Mouse (Mus musculus): ENCODE measurements at regions not wholly inside any gene's neighbourhood (a gene's known extent, or its start where the extent isn't known, plus 50 kb on each side); places are given as distances from the start of the nearest gene placed in this dataset.

DNA sequence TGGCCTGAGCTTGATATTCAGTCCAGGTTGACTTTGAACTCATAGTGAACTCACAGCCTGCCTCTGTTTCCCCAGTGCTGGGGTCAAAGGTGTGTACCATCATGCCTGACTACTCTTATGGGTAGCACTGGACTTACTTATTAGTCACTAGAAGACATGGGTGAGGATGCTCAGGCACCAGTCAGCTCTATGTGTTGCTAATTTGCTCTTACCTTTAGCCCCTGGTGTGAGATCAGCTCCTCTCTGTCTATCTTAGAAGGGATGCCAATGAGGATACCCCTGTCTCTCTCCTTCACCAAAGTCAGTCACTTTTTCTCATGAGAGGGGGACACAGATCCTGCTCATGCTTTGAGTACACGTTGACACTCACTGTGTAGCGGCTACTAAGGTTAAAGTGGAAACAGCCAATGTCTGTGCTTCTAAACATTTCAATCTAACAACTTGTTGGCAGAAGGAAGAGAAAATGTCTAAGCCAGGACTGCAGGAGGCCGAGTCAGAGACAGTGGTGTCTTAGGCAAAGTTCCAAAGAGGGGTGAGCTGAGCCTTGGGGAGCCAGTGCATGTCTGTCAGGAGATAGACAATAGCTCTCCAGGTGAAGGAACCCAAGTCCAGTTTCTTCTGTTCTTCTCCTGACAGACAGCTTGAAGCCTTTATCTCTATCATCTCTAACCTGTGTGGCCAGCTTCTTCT lies 78.2 kb upstream of the Mkln1 start:
- DNase-seq (ENCODE audit: low read depth) = no peak

DNA sequence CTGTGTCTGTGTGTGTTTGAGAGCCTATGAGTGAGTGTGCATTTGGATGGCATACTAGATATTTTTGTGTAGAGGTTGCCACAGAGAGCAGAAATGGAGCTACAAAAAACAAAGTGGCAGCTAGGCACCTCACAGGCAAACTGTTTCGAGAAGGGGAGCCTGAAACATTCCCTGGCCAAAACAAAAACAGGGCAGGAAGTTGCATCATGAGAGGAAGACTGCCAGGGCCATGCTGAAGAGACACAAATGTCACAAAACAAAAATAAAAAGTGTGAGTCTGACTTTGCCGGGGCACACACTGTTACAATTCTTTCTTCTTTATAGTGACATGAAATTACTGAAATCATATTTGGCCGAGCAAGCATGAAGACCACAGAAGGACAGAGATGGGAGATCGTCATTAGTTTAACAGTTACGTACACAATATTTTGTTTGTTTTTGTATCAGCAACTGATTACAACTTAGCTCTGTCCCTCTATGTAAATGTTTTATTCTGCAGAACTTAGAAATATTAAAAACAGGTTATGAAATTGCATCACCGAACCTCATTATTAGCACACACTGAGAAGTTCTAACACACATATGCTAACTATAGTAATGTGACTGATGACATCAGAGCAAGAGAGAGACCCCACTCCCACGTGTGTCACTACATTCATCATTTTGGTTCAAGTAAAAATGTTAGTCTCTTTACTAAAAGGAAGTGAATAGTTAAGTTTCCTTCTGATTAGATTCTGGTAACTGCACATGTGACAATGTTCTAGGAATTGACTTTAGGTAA lies 77.3 kb upstream of the Mkln1 start:
- DNase-seq (ENCODE audit: low read depth) = no peak

DNA sequence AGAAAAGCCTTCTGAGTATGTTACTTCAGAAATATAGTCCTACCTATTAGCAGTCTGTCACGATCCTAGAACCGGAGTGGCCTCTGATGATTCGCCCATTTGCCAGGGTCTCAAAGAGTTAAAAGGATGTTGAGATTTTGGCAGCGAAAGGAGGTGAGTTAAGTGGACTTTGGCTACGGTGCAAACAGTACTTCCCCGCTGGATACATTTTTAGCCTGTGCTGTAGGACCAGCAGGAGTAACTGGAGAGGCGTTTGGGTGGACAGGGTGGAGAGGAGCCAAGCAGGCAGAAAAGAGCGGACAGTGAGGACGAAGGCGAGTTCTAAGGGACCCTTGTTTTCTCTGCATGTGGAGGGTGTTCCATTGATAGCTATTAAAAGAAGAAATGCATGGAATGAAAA lies 76.6 kb upstream of the Mkln1 start:
- DNase-seq (ENCODE audit: low read depth) = no peak

DNA sequence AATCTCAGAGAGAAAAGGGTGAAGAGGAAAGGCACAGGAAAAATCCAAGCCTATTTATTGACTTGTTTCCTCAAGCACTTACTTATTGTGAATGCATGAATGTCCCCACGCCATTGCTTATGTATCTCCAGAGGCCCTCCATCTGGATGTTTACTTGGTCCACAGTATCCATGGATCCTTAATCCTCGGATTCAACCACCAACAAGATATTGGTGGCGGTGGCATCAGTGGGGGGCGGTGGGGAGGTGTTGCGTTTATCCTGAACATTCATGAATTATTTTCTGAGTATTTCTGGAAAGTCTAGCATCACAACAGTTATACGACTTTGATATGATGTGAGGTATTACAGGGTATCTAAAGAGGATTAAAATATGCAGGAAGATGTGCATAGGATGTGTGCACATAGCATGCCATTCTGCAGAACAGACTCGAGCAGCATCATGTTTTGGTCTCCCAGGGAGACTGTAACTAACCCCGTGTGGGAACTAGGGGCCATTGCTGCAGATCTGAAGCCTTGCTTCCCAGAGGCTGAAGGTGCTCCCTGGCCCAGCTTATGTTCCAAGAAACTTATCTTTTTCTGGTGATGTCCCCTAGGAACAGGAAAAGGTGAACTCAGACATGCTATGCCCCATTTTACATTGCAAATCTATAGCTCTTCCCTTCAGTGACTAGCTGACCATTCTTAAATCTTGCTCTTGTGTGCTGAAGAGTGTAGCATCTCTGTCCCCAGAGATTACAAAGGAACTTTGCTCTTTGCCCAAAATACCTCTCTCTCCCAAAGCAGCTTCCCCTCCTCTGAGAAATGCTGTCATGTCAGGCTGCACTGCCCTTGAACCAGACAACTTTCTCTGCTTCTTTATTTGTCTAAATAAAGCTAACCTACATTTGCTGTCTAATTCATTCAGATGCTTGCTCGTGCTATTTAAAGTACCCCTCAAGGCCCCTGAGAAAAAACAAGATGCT lies 75.0 kb upstream of the Mkln1 start:
- DNase-seq (ENCODE audit: low read depth) = no peak

DNA sequence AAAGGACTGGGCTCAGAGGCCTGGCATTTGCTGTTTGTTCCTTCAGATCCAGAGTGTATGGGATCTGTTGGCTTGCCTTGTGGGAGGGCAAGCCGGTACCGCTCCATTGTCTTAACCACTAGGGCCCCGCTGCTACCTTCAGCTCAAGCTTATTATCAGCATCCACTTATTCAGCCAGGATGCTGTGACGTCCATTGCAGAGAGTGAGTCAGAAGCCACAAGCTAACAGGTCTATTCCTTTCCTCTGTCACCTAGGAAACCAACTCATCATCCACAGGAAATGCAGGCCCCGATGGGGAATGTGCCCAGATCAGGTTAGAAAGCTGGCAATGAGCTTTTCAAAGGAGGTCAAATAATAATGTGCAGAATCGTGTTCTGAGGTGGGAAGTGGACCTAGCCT lies 73.8 kb upstream of the Mkln1 start:
- peak; percentile 80 for DNase-seq (ENCODE audit: low read depth)

DNA sequence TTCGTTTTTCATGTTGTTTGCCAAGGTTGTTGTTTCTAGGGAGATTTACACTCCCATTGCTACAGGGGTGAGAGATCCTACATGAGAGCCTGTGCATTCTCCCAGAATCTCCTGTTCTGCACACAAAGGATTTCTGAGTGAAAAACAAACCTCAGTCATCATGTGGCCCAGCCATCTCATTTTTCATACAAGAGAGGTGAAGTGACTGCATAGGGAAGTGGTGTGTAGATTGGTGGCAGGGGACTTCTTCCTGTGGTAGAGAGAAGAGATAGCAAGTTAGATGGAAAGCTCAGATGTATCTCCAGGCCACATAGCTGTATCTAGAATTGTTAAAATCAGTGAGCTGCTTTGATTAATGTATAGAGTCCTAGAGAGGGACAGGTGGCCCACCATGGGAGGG lies 72.9 kb upstream of the Mkln1 start:
- peak; percentile 20 for DNase-seq (ENCODE audit: low read depth)

DNA sequence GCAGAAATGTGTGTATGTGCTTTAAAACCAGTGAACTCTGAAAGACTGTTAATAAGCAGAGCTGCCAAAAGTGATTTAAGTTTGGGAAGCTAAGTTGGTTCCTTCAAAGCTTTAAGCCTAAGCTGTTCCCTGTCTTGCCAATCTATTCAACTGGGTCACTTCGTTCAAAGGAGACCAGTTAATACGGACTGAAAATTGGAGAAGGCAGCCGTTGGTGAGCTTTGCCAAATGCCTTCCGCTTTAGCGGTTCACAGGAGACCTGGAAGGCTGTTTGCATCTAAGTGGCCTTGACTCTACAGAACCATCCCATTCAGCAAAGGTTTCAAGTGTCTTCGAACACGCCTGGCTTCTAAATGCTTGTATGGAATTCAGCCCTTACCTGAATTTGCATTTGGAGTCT lies 68.2 kb upstream of the Mkln1 start:
- DNase-seq (ENCODE audit: low read depth) = no peak

DNA sequence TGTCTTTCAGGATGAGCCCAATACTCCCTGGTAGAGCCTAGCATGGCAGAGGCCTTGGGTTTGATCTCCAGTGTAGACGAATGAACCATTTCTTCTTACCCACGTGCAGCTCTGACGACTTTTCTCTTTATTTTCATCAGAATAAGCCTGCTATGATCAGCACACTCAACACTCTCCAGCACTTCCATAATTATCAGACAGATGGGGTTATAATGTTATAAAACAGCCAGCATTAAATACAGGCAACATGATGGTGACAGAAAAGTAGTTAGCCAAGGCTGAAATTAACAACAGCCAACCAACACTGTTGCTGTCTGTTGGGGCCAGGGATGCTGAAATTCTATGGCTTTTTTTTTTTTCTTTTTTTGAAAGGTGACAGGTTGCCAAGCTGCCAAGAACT lies 67.7 kb upstream of the Mkln1 start:
- DNase-seq (ENCODE audit: low read depth) = no peak

DNA sequence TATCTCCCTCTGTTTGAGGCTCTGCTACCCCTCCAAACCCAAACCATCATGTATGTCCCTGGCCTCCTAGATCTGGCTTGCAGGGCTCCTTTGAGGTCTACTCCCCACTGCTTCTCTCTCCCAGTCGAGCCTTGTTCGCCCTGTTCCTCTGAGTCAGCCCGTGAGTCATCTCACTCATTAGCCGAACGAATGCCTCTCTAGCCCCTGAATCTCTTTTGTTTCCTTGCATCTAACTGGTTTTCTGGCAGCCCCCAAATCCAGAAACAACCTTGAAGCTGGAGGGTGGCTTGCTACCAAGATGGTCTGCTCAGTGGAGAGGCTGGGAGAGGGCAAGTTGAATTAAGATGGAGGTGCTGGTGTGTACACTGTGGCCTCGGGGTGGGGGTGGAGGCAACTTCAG lies 66.3 kb upstream of the Mkln1 start:
- DNase-seq (ENCODE audit: low read depth) = peak; percentile 77

DNA sequence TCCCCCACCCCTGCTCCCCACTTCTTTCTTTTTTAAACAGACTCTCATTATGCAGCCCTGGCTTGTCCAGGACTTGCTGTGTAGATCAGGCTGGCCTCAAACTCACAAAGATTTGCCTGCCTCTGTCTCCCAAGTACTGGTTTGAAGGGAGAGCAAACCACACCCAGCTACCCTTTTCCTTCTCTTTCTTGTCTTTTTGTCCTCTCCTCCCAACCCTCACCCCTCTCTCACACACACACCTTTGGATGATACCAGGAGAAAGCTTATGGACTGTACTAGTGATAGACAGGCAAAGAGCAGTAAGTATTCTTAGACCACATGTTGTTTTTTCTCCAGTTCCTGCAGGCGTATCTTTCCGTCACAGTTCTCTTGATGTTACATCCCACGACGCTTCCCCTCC lies 65.8 kb upstream of the Mkln1 start:
- DNase-seq (ENCODE audit: low read depth) = no peak

DNA sequence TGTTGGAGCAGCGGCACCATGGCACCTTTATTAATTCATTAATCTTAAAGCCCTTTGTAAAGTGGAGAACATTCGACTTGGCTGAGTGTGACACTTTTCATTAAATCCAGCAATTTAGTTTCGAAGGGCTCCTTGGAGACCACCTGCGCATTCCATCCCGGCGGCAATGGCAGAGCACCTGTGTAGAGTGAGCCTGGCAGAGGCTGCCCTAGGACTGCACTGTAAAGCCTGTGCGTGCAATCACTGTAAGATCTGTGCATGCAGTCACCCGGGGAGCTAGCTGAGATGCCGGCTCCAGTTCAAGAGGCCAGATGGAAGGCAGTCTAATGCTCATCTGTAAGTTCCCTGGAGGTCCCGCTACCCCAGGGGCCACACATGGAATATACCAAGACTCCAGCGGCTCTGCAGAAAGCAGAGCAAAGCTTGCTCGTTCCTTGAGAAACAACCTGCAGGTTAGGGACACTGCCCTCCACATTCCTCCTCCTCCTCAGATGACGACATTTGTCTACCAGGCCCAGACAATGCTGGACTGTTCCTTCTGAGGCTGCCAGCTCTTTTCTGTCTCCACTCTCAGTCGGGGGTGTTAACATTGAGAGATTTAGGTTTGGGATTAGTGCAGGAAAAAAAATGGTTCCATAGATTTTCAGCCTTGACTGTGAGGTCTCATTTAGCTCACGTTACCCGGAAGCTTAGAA lies 65.2 kb upstream of the Mkln1 start:
- no peak for DNase-seq (ENCODE audit: low read depth)

DNA sequence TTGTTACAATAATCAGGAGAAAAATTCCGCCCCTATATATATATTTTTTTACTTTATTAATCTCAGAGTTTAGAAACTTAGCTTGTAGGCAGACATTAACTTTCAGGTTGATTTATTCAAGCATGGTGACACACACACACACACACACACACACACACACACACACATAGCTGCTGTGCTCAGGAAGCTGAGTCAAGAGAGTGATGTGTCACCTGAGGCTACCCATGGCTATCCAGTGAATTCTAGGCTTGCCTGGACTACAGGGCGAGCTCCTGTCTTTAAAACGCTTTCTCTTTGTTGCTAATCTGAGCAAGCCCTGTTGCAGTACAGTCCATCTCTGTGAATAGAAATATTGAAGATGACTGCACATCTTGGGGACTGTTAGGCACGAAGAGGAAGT lies 64.4 kb upstream of the Mkln1 start:
- peak; percentile 73 for DNase-seq (ENCODE audit: low read depth)

DNA sequence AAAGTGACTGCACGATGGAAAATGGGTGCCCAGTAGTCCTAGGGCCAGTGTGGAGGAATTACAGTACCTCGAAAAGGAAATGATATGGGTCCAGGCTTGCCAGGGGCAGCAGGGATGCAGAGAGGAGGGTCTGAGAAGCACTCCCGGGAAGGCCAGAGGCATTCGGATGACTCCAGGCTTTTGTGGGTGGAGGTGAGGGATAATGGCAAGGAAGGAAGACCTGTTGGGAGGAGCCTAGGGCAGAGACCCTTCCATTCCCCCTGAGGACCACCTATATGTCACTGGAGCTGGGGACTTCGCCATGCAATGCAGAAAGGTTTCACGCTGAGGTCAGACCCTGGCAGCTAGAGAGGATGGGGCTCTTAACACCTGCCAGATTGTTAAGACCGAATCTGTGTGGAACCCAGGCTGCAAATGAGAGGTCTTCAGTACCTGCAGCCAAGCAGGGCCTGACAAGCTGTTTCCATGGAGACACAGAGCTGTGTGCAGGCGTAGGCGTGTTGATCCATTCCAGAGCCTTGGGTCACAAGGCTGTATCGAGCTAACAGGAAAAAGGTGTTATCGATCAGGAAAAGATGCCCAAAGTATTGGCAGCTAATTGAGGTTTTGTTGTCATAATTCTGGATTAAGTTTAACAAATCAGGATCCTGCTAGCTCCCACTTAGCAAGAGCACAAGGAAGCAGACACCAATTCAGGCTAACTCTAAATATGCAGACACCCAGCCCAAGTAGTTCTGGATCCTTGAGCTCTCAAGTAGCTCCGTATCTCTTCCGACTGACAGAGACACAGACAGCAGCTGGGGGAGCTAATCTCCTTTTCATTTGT lies 59.2 kb upstream of the Mkln1 start:
- DNase-seq (ENCODE audit: low read depth) = no peak

DNA sequence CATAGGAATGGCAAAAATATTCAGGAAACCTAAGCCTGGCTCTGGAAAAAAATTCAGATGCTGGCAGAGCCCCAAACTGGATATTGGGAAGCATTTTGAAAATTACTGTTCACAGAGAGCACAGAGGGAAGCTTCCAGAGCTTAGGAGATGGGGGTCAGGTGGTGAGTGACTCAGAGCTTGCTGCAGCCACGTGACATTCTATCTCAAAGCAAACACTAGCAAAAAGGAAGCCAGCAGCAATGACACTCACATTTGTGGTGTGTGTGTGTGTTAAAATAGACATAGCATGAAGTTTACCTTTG lies 58.6 kb upstream of the Mkln1 start:
- DNase-seq (ENCODE audit: low read depth) = peak; percentile 78

DNA sequence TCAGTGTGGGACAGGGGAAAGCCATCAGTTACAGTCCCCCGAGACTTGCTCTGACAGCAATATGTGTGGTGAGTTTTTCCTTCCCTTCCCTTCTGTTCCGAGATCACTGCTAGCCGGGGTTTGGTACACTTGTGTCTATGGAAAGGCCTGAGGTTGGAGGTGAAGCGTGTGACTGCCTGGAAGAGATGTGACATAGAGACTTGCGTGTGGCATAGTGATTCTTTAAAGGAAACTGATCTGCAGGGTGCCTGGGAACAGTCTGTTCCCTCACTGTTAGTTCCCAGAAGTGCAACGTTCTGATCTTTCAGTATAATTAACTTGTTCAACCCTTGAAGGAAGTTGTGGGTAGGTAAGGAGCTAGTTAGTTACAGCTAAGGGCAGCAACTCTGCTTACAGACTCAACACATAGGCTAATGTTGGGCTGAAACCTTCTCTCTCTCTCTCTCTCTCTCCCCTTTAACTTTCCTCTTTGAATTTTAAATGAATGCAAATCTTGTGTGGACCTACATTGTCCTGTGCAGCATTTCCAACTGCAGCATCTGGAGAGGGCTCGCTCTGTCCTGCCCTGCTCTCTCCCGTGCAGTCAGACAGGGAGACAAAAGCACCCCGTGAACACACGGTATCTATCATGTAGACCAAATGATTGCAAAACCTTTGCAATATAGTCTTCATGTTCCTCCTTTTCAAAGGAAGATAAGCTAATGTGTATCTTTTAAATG lies 53.0 kb upstream of the Mkln1 start:
- DNase-seq (ENCODE audit: low read depth) = no peak

DNA sequence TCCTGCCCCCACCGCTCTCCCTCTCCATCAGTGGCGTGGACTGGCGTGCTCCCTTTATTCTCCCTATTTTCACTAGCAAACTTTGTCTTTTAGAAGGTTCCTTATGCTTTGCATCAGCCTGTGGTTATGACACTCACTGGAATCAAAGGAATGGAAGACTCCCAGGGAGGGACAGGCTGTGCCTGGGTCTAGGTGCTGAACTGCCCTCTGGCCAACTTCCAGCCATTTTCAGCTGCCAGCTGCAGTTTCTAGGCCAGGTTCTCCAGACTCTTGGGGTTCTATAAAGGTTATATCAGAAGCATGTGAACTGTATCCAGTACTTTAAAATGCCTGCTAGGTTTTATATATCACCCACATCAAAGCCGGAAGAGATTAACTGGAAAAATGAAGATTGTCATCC lies 50.2 kb upstream of the Mkln1 start:
- DNase-seq (ENCODE audit: low read depth) = no peak

All from 416B (cell line).